Mouse (Mus musculus): Measurements from ENCODE around the gene Accsl.

Gene Accsl

DNA sequence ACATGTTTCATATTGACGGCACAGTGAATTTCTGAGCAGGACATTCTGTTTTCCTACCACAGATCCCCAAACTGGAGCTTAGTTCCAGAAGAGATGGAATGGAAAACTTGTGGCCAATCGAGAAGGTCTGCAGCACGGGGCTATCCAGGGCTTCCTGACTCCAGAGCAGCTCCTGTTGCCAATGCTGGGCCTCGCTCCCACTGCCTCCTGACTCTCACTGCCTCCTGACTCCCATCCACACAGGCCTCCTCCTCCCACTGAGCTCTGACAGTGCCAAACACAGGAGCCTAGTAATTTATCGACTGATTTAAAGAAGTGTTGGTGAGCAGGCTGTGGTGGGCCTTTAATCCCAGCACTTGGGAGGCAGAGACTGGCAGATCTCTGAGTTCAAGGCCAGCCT lies 60.9 kb downstream of the Accsl start:
- DNase-seq (ENCODE audit: low spot score) = no peak

DNA sequence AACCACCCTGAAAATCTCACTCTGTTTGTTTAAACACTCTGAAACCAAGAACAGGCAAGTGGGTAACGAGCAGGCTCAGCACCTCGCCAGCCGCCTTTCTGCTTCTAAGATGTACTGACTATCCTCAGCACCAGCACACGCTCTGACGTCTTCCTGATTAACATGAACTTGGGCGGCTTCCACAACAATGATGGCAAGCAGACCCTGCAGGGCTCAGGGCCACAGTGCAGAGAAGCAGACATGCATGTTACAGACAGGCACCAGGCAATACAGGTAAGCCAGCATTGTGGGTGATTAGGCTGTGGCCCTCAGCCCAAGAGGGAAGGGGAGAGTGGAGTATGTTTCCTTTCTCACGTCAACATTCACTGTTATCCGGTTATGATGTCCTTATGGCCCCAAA lies 61.5 kb downstream of the Accsl start:
- DNase-seq (ENCODE audit: low spot score) = no peak

DNA sequence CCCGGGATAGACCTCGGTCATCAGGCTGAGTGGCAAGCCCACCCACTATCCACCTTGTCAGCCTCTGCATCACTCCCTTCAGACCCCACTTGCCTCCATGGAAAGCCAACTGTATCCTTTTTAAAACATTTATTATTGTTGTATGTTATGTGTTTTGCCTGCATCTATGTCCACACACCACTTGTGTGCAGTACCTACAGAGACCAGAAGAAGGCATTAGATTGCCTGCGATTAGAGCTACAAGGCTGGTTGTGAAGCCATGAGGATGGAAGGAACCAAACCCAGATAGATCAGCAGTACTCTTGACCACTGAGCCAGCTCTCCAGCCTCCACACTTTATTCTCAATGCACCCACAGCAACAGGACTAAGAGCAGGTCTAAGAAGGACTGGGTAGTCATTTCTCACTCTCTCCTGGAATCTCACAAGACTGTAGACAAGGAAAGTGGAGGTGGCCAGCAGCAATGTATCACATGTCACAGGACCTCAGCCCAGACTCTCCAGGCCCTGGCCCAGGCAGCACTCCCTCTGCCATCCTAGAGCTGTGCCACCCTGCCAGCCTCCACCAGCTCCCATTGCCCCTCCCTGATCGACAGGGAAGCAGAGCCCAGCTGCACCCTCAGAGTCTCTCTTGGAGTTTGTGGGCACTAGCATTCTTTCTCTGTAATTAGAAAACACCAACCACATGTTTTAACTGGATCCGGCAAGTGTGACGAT lies 62.3 kb downstream of the Accsl start:
- no peak for DNase-seq (ENCODE audit: low spot score)

DNA sequence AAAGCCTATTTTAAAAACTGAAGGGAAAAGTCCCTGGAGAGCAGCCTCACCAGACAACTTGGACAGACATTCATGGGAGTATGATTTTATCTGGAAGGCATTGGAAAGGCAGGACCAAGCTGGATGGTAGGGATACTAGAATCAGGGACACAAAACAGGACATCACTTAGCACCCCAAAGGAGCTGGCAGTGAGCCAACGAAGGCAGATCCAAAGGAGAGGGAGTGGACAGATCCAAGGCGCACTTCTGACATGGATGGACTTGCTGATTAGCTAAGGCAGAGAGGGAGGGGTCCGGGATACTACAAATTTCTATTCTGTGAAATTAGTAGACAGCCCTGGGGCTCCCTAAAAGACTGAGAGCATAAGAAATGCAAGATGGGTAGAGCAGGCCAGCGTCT lies 63.4 kb downstream of the Accsl start:
- DNase-seq (ENCODE audit: low spot score) = no peak

Measured in urinary bladder, postnatal 25 days (tissue).